Mouse (Mus musculus) mammary gland, adult 2 months (tissue): ENCODE data around the gene Gm8660. TPM values are rescaled to one million over a fixed set of nuclear protein-coding genes. Genes with fewer than 3 reads are reported as not detected.

Experiments used
- polyA plus RNA-seq: library from polyadenylated mRNA; depleted of rRNA; stranded (reverse); fragments of >200 nt; gene quantifications from 2 replicates; pipeline ENCODE4 v1.2.3, GENCODE M21; 2012; ENCODE audit warnings: low replicate concordance; rRNA removed

The Gm8660 gene
- polyA plus RNA-seq: not detected in 2 replicates

DNA sequence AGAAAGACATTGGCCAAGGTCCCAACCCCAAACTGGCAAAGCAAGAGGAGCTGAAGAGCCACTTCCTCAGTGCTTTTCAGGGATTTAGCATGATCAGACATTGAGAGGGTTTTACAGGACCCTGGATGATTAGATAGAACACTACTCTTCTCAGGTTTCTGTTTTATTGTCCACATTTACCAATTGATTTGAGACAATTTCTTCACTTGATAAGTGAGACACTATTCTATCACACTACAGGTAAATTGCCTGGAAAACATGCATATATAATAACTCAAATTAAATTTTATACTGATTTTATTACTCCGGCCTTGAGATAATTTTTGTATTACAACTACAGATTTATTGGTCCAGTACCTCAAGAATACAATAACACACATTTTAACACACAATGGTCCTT is at the start of gene Gm8660:
TSS of gene Gm8660 (minus strand) at position 101 of the 400 bp plus-strand sequence.

GRCm38 (mm10) chr7:22413283-22413682 is 42.4 kb upstream of the Gm8660 start, which contains the start of gene Vmn1r148:
TSS of gene Vmn1r148 (plus strand) at chr7:22413583.

DNA sequence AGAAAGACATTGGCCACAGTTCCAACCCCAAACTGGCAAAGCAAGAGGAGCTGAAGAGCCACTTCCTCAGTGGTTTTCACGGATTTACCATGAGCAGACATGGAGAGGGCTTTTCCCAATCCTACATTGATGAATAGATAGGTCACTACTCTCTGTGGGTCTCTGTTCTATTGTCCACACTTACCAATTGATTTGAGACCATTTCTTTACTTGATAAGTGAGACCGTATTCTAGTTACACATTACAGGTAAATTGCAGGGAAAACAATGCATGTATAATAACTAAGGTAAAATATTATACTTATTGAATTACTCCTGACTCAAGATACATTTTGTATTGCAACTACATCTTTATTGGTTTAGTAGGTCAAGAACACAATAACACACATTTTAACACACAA is 41.2 kb downstream of the Gm8660 start, which contains the start of gene Gm4187:
TSS of gene Gm4187 (minus strand) at position 101 of the 400 bp plus-strand sequence.

Other genes with a start within 250 kb of the Gm8660 start
- gene Gm10666, start 236.3 kb downstream of the Gm8660 start, polyA plus RNA-seq: not detected in 2 replicates
- not detected in 2 replicates for gene Vmn1r142, start 207.0 kb downstream of the Gm8660 start, polyA plus RNA-seq
- gene Vmn1r143, start 181.7 kb downstream of the Gm8660 start, polyA plus RNA-seq: not detected in 2 replicates
- gene Gm8653, start 169.8 kb downstream of the Gm8660 start, polyA plus RNA-seq: not detected in 2 replicates
- gene Gm8453, start 141.6 kb downstream of the Gm8660 start, polyA plus RNA-seq: not detected in 2 replicates
- not detected in 2 replicates for gene Gm4187, start 41.3 kb downstream of the Gm8660 start, polyA plus RNA-seq
- not detected in 2 replicates for gene Vmn1r148, start 42.5 kb upstream of the Gm8660 start, polyA plus RNA-seq
- gene Vmn1r149, start 67.2 kb upstream of the Gm8660 start, polyA plus RNA-seq: not detected in 2 replicates
- gene Gm10665, start 93.0 kb upstream of the Gm8660 start, polyA plus RNA-seq: not detected in 2 replicates
- not detected in 2 replicates for gene Vmn1r151, start 128.6 kb upstream of the Gm8660 start, polyA plus RNA-seq
- gene Vmn1r152, start 151.9 kb upstream of the Gm8660 start, polyA plus RNA-seq: not detected in 2 replicates
- not detected in 2 replicates for gene Gm8677, start 163.8 kb upstream of the Gm8660 start, polyA plus RNA-seq
- gene Gm4201, start 194.3 kb upstream of the Gm8660 start, polyA plus RNA-seq: not detected in 2 replicates
- not detected in 2 replicates for gene Gm4565, start 217.1 kb upstream of the Gm8660 start, polyA plus RNA-seq